Mouse (Mus musculus): ENCODE results near the gene Blm. TPM values are rescaled to one million over a fixed set of nuclear protein-coding genes. Genes with fewer than 3 reads are reported as not detected.
A peak's percentile ranks its signal among the peaks of the same experiment; 100 is the strongest.

Blm gene
- polyA plus RNA-seq, 1 experiment from 2014 or later = 14.8 TPM

- no peaks in the 10 kb centered on the region for H3K36me3 ChIP-seq (ENCODE audit: control insufficient read depth, insufficient read depth)
- no peak overlapping the region for H3K27ac ChIP-seq (ENCODE audit: low read length)
- H3K4me2 ChIP-seq (ENCODE audit: low read length) = no peak overlapping the region
- no peaks in the 10 kb centered on the region for H3K9me3 ChIP-seq (ENCODE audit: control insufficient read depth, low read length)
- WGBS = 77% methylated on average over 10 of the region's 10 CpGs
- H3K9ac ChIP-seq (replicated peaks; ENCODE audit: low read depth, low read length) = no peak overlapping the region
- ATAC-seq = no peak
- no peaks in the 10 kb centered on the region for H3K27me3 ChIP-seq (replicated peaks; ENCODE audit: control insufficient read depth, insufficient read depth, low read length)
- peaks cover 23% of the 10 kb centered on the region for H3K4me1 ChIP-seq (replicated peaks; ENCODE audit: control insufficient read depth, insufficient read depth, low read length)
- no peak overlapping the region for H3K4me3 ChIP-seq (replicated peaks; ENCODE audit: low read length)
Observed at GRCm38 (mm10) chr7:80439789-80440488, 95.0 kb downstream of the Blm start.

- Histone ChIP-seq H3K9me3 (ENCODE audit: control insufficient read depth, low read length) (no peaks in the 10 kb centered on the region), H3K4me2 (ENCODE audit: low read length) (no peak overlapping the region), H3K27me3 (replicated peaks; ENCODE audit: control insufficient read depth, insufficient read depth, low read length) (no peaks in the 10 kb centered on the region), H3K36me3 (ENCODE audit: control insufficient read depth, insufficient read depth) (no peaks in the 10 kb centered on the region), H3K4me3 (replicated peaks; ENCODE audit: low read length) (no peak overlapping the region), H3K27ac (ENCODE audit: low read length) (no peak overlapping the region), H3K4me1 (replicated peaks; ENCODE audit: control insufficient read depth, insufficient read depth, low read length) (peaks cover 23% of the 10 kb centered on the region), H3K9ac (replicated peaks; ENCODE audit: low read depth, low read length) (no peak overlapping the region)
- 34% methylated on average over 13 of the region's 15 CpGs for WGBS
- 0 out of 2 replicates have a peak, but pooled peaks have one; percentile 32 for ATAC-seq
Observed at GRCm38 (mm10) chr7:80439032-80439760, 95.7 kb downstream of the Blm start.

DNA sequence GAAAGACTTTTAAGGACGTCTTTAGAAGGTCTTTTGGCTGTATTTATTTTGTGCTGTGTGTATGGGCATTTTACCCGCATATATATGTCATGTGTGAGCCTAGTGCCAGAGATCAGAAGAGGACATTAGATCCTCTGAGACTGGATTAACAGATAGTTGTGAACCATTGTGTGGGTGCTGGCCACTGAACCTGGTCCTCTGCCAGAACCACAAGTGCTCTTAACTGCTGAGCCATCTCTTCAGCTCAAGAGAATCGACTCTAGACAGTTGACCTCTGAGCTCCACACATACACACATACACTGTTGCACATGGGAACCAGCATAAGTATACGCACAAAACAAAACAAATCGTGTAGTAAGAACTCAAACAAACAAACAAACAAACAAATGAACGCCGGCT is 98.3 kb downstream of the Blm start:
- ATAC-seq = no peak
- Histone ChIP-seq H3K9me3 (ENCODE audit: control insufficient read depth, low read length) (no peaks in the 10 kb centered on the region), H3K4me3 (replicated peaks; ENCODE audit: low read length) (no peak overlapping the region), H3K27me3 (replicated peaks; ENCODE audit: control insufficient read depth, insufficient read depth, low read length) (no peaks in the 10 kb centered on the region), H3K27ac (ENCODE audit: low read length) (no peak overlapping the region), H3K36me3 (ENCODE audit: control insufficient read depth, insufficient read depth) (no peaks in the 10 kb centered on the region), H3K4me1 (replicated peaks; ENCODE audit: control insufficient read depth, insufficient read depth, low read length) (peaks cover 11% of the 10 kb centered on the region), H3K9ac (replicated peaks; ENCODE audit: low read depth, low read length) (no peak overlapping the region), H3K4me2 (ENCODE audit: low read length) (no peak overlapping the region)
- 89% methylated on average over 7 of the region's 7 CpGs for WGBS

- no peaks in the 10 kb centered on the region for H3K27me3 ChIP-seq (replicated peaks; ENCODE audit: control insufficient read depth, insufficient read depth, low read length)
- H3K4me1 ChIP-seq (replicated peaks; ENCODE audit: control insufficient read depth, insufficient read depth, low read length) = peaks cover 9% of the 10 kb centered on the region
- no peaks in the 10 kb centered on the region for H3K36me3 ChIP-seq (ENCODE audit: control insufficient read depth, insufficient read depth)
- 88% methylated on average over 3 of the region's 3 CpGs for WGBS
- H3K4me3 ChIP-seq (replicated peaks; ENCODE audit: low read length) = no peak overlapping the region
- ATAC-seq = no peak
- H3K9ac ChIP-seq (replicated peaks; ENCODE audit: low read depth, low read length) = no peak overlapping the region
- no peak overlapping the region for H3K4me2 ChIP-seq (ENCODE audit: low read length)
- H3K27ac ChIP-seq (ENCODE audit: low read length) = no peak overlapping the region
- H3K9me3 ChIP-seq (ENCODE audit: control insufficient read depth, low read length) = no peaks in the 10 kb centered on the region
Observed at GRCm38 (mm10) chr7:80435594-80435993, 99.3 kb downstream of the Blm start.

GRCm38 (mm10) chr7:80429661-80430060 is 105.3 kb downstream of the Blm start:
- Histone ChIP-seq H3K9ac (replicated peaks; ENCODE audit: low read depth, low read length) (no peak overlapping the region), H3K4me3 (replicated peaks; ENCODE audit: low read length) (no peak overlapping the region), H3K27ac (ENCODE audit: low read length) (no peak overlapping the region), H3K36me3 (ENCODE audit: control insufficient read depth, insufficient read depth) (no peaks in the 10 kb centered on the region), H3K4me1 (replicated peaks; ENCODE audit: control insufficient read depth, insufficient read depth, low read length) (no peaks in the 10 kb centered on the region), H3K4me2 (ENCODE audit: low read length) (no peak overlapping the region), H3K27me3 (replicated peaks; ENCODE audit: control insufficient read depth, insufficient read depth, low read length) (no peaks in the 10 kb centered on the region), H3K9me3 (ENCODE audit: control insufficient read depth, low read length) (no peaks in the 10 kb centered on the region)
- ATAC-seq = no peak
- WGBS = 91% methylated on average over 12 of the region's 12 CpGs

- Histone ChIP-seq H3K9me3 (ENCODE audit: control insufficient read depth, low read length) (no peaks in the 10 kb centered on the region), H3K27ac (ENCODE audit: low read length) (no peak overlapping the region), H3K27me3 (replicated peaks; ENCODE audit: control insufficient read depth, insufficient read depth, low read length) (no peaks in the 10 kb centered on the region), H3K4me1 (replicated peaks; ENCODE audit: control insufficient read depth, insufficient read depth, low read length) (peaks cover 1% of the 10 kb centered on the region), H3K4me2 (ENCODE audit: low read length) (no peak overlapping the region), H3K36me3 (ENCODE audit: control insufficient read depth, insufficient read depth) (no peaks in the 10 kb centered on the region), H3K9ac (replicated peaks; ENCODE audit: low read depth, low read length) (no peak overlapping the region), H3K4me3 (replicated peaks; ENCODE audit: low read length) (no peak overlapping the region)
- ATAC-seq = no peak
- 83% methylated on average over 5 of the region's 5 CpGs for WGBS
Observed at GRCm38 (mm10) chr7:80427730-80428129, 107.2 kb downstream of the Blm start.

- Histone ChIP-seq H3K4me2 (ENCODE audit: low read length) (no peak overlapping the region), H3K27me3 (replicated peaks; ENCODE audit: control insufficient read depth, insufficient read depth, low read length) (no peaks in the 10 kb centered on the region), H3K9ac (replicated peaks; ENCODE audit: low read depth, low read length) (no peak overlapping the region), H3K9me3 (ENCODE audit: control insufficient read depth, low read length) (no peaks in the 10 kb centered on the region), H3K36me3 (ENCODE audit: control insufficient read depth, insufficient read depth) (no peaks in the 10 kb centered on the region), H3K27ac (ENCODE audit: low read length) (no peak overlapping the region), H3K4me3 (replicated peaks; ENCODE audit: low read length) (no peak overlapping the region), H3K4me1 (replicated peaks; ENCODE audit: control insufficient read depth, insufficient read depth, low read length) (peaks cover 3% of the 10 kb centered on the region)
- ATAC-seq = no peak
- WGBS = 81% methylated on average over 7 of the region's 7 CpGs
Observed at GRCm38 (mm10) chr7:80426363-80426762, 108.6 kb downstream of the Blm start.

DNA sequence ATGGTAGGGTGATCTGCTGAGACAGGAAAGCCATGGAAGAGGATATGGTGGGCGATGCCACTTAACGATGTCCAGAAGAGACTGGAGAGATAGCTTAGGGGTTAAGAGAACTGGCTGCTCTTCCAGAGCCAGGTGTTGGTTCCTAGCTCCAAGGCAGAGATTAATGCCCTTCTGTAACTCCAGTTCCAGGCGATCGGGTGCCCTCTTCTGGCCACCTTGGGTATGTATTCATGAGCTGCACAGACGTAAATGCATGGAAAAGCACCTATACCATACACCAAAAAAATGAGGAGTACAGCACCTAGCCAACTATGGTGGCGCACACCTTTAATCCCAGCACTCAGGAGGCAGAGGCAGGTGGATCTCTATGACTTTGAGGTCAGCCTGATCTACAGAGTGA is 110.2 kb downstream of the Blm start:
- no peaks in the 10 kb centered on the region for H3K9me3 ChIP-seq (ENCODE audit: control insufficient read depth, low read length)

GRCm38 (mm10) chr7:80422759-80423480 is 112.0 kb downstream of the Blm start:
- WGBS = 24% methylated on average over 20 of the region's 20 CpGs

More for the DNA sequence above, 110.2 kb downstream of the Blm start:
- Histone ChIP-seq H3K4me2 (ENCODE audit: low read length) (no peak overlapping the region), H3K27me3 (replicated peaks; ENCODE audit: control insufficient read depth, insufficient read depth, low read length) (no peaks in the 10 kb centered on the region), H3K4me1 (replicated peaks; ENCODE audit: control insufficient read depth, insufficient read depth, low read length) (peaks cover 3% of the 10 kb centered on the region), H3K36me3 (ENCODE audit: control insufficient read depth, insufficient read depth) (no peaks in the 10 kb centered on the region), H3K27ac (ENCODE audit: low read length) (no peak overlapping the region), H3K9ac (replicated peaks; ENCODE audit: low read depth, low read length) (no peak overlapping the region), H3K4me3 (replicated peaks; ENCODE audit: low read length) (no peak overlapping the region)
- WGBS = 89% methylated on average over 6 of the region's 6 CpGs
- no peak for ATAC-seq

More at GRCm38 (mm10) chr7:80422759-80423480, 112.0 kb downstream of the Blm start:
- H3K27ac ChIP-seq (ENCODE audit: low read length) = no peak overlapping the region
- H3K9me3 ChIP-seq (ENCODE audit: control insufficient read depth, low read length) = no peaks in the 10 kb centered on the region
- ATAC-seq = no peak
- H3K4me2 ChIP-seq (ENCODE audit: low read length) = peak overlapping the region; percentile 25; the same call in 1 of the 2 replicates
- H3K9ac ChIP-seq (replicated peaks; ENCODE audit: low read depth, low read length) = no peak overlapping the region
- H3K4me3 ChIP-seq (replicated peaks; ENCODE audit: low read length) = no peak overlapping the region
- no peaks in the 10 kb centered on the region for H3K27me3 ChIP-seq (replicated peaks; ENCODE audit: control insufficient read depth, insufficient read depth, low read length)
- H3K36me3 ChIP-seq (ENCODE audit: control insufficient read depth, insufficient read depth) = no peaks in the 10 kb centered on the region
- H3K4me1 ChIP-seq (replicated peaks; ENCODE audit: control insufficient read depth, insufficient read depth, low read length) = peaks cover 3% of the 10 kb centered on the region

All from forebrain, embryonic 16.5 days (tissue).